Mouse (Mus musculus) liver, embryonic 15.5 days (tissue): ENCODE measurements around the gene Olfr1346. TPM values are rescaled to one million over a fixed set of nuclear protein-coding genes. Genes with fewer than 3 reads are reported as not detected.

Source experiments
- ATAC-seq: fragments of 200-750 bp; cut with Nextera tagmentation; 2 replicates; pipeline ENCODE4 v1.8.0; 2017; ENCODE audit warnings: moderate number of reproducible peaks, mild to moderate bottlenecking, moderate library complexity; ENCODE audit not compliant: insufficient read depth
- H3K27ac ChIP-seq: fragments of 300-500 bp; sonication (generic); replicated peaks from 2 replicates; pipeline ENCODE4 v1.5.1; 2015; ENCODE audit warnings: mild to moderate bottlenecking, inconsistent platforms
- H3K27me3 ChIP-seq: fragments of 300-500 bp; sonication (generic); 2 replicates; pipeline ENCODE4 v1.6.1; 2015; ENCODE audit warnings: mild to moderate bottlenecking, inconsistent platforms
- H3K36me3 ChIP-seq: fragments of 300-500 bp; sonication (generic); replicated peaks from 2 replicates; pipeline ENCODE4 v1.6.1; 2015; ENCODE audit warnings: moderate library complexity, mild to moderate bottlenecking, inconsistent platforms
- H3K4me1 ChIP-seq: fragments of 300-500 bp; sonication (generic); replicated peaks from 2 replicates; pipeline ENCODE4 v1.6.1; 2015; ENCODE audit warnings: inconsistent platforms
- H3K4me2 ChIP-seq: fragments of 300-500 bp; sonication (generic); 2 replicates; pipeline ENCODE4 v1.6.1; 2015; ENCODE audit warnings: moderate library complexity, mild to moderate bottlenecking, inconsistent platforms
- H3K4me3 ChIP-seq: fragments of 300-500 bp; sonication (generic); replicated peaks from 2 replicates; pipeline ENCODE4 v1.5.1; 2015; ENCODE audit warnings: mild to moderate bottlenecking, inconsistent platforms
- H3K9ac ChIP-seq: fragments of 300-500 bp; sonication (generic); 2 replicates; pipeline ENCODE4 v1.6.1; 2015; ENCODE audit warnings: moderate library complexity, mild to moderate bottlenecking, inconsistent platforms
- H3K9me3 ChIP-seq: fragments of 300-500 bp; sonication (generic); replicated peaks from 2 replicates; pipeline ENCODE4 v1.6.1; 2016; ENCODE audit warnings: inconsistent platforms
- WGBS: fragments of 180-500 bp; shearing (Covaris S2); methylation state at CpG from one replicate; pipeline ENCODE4 v1.1.7; 2015; ENCODE audit warnings: mixed read lengths; ENCODE audit not compliant: insufficient replicate concordance; 5-methylcytosine and 5-hydroxymethylcytosine counted together
- polyA plus RNA-seq: library from polyadenylated mRNA; unstranded; fragments of >200 nt; fragmentation: Nextera tagmentation; extraction: Ambion mirVana; gene quantifications from 2 replicates; pipeline ENCODE4 v1.2.1, GENCODE M21; 2015

Gene Olfr1346
- polyA plus RNA-seq, 1 experiment from 2014 or later, result not detected

DNA sequence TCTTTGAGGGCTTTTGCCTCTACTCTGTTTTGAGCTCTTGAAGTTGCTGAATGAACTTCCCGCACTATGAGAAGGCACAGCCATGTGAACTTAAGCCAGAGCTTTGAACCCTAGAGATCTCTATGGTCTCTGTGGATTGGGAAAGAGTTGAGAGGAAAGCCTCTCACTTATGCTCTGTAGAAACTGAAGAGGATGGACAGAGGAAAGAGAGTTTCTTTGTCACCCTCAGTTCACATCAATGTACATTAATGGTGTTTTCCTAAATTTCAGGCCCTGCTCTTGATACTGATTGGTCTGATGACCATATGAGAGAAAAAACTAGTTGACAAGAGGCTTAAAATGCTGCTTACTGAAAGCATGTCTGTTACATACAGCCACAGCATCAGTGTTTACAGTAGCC is 41.7 kb downstream of the Olfr1346 start, which contains the start of gene Olfr1348:
TSS of gene Olfr1348 (minus strand) at position 101 of the 400 bp plus-strand sequence.
- no peak for ATAC-seq
- H3K4me1 ChIP-seq, result no peaks in the 10 kb centered on the region
- no peak within 1 kb of the TSS for H3K4me2 ChIP-seq
- H3K9ac ChIP-seq, result no peak within 1 kb of the TSS
- H3K9me3 ChIP-seq, result no peaks in the 10 kb centered on the region
- no peak within 1 kb of the TSS for H3K4me3 ChIP-seq
- H3K27me3 ChIP-seq, result no peaks in the 10 kb centered on the region
- H3K27ac ChIP-seq, result no peak within 1 kb of the TSS
- WGBS, result 62% methylated on average over 1 of the region's 1 CpGs
- no peaks in the 10 kb centered on the region for H3K36me3 ChIP-seq

DNA sequence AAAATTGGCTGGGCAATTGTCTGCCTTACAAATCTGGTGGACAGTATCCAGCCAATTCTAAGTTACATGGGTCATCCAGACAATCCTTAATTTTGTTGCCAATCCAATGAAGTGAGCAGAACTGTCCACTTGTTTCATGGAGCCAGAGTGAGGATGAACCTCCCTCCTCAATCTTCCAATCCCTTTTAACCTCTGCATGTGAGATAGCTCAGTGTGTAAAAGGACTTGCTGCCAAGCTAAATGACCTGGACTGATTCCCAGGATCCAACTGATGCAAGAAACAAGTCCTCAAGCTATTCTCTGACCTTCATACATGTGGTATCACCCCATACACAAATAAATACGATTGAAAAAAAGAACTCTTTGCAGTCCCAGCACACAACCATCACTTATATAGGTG is 54.8 kb downstream of the Olfr1346 start:
- no peak for ATAC-seq
- H3K9ac ChIP-seq, result no peak overlapping the region
- H3K27ac ChIP-seq, result no peak overlapping the region
- H3K9me3 ChIP-seq, result no peaks in the 10 kb centered on the region
- no peak overlapping the region for H3K4me2 ChIP-seq
- H3K4me1 ChIP-seq, result no peaks in the 10 kb centered on the region
- H3K36me3 ChIP-seq, result no peaks in the 10 kb centered on the region
- 15% methylated on average over 1 of the region's 1 CpGs for WGBS
- H3K4me3 ChIP-seq, result no peak overlapping the region
- no peaks in the 10 kb centered on the region for H3K27me3 ChIP-seq

DNA sequence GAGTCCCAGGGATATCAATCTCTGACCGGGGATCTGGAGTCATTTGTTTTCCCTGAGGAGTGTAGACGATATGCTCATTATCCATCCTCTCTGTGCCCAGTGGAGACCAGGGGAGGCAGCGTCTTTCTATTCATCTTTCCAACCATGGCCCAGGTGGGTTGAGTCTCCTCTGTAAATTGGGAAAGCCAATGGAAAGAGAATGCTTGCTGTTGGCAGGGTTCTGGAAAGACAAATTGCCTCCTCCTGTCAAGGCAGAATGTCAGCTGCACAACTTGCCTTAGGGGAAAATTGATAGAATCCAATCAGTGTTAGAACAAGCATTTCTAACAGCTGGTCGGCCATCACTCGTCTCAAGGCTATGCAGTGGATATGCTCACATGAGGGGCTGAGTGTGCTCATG is 55.9 kb downstream of the Olfr1346 start, which contains the start of gene Olfr1349:
TSS of gene Olfr1349 (minus strand) at position 101 of the 400 bp plus-strand sequence.
- WGBS, result 63% methylated on average over 5 of the region's 5 CpGs
- no peak for ATAC-seq
- no peaks in the 10 kb centered on the region for H3K27me3 ChIP-seq
- H3K9me3 ChIP-seq, result no peaks in the 10 kb centered on the region
- H3K4me3 ChIP-seq, result no peak within 1 kb of the TSS
- no peaks in the 10 kb centered on the region for H3K4me1 ChIP-seq
- no peaks in the 10 kb centered on the region for H3K36me3 ChIP-seq
- H3K4me2 ChIP-seq, result no peak within 1 kb of the TSS
- no peak within 1 kb of the TSS for H3K9ac ChIP-seq
- no peak within 1 kb of the TSS for H3K27ac ChIP-seq

DNA sequence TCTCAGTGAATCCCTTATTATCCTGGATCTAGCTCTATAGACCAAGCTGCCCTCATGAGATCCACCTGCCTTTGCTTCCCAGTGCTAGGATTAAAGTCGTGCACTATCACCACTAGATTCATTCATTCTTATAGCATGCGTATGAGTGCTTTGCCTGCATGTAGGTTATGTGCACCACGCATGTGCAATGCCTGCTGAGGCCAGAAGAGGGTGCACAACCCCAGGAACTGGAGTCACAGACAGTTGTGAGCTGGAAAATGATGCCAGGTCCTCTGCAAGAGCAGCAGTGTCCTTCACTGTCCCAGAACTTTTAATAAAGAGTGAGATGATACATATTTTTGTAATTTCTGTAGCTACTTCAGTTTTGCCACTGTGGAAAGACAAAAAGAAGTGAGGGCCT is 58.1 kb downstream of the Olfr1346 start:
- H3K9me3 ChIP-seq, result no peaks in the 10 kb centered on the region
- no peak overlapping the region for H3K4me2 ChIP-seq
- H3K4me1 ChIP-seq, result no peaks in the 10 kb centered on the region
- 47% methylated on average over 3 of the region's 3 CpGs for WGBS
- H3K36me3 ChIP-seq, result no peaks in the 10 kb centered on the region
- no peak overlapping the region for H3K9ac ChIP-seq
- no peak overlapping the region for H3K27ac ChIP-seq
- no peak overlapping the region for H3K4me3 ChIP-seq
- no peaks in the 10 kb centered on the region for H3K27me3 ChIP-seq
- no peak for ATAC-seq

DNA sequence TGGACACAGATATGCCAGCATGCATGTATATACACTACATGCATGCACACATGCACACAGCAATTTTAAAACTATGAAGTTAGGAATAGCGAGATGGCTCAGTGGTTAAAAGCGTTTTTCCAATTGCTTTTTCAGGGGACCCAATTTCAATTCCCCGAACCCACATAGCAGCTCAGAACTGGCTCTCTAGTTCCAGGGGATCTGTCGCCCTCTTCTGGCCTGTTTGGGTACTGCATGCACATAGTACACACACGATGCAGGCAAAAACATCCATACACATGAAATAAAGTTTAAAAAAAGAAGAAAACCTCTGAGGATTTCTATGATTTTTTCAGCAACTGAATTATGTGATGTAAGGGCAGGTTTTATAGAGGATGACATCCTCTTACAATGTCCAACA is 59.2 kb downstream of the Olfr1346 start:
- H3K4me3 ChIP-seq, result no peak overlapping the region
- no peak for ATAC-seq
- no peak overlapping the region for H3K4me2 ChIP-seq
- 51% methylated on average over 5 of the region's 5 CpGs for WGBS
- H3K27ac ChIP-seq, result no peak overlapping the region
- no peaks in the 10 kb centered on the region for H3K9me3 ChIP-seq
- no peaks in the 10 kb centered on the region for H3K36me3 ChIP-seq
- no peak overlapping the region for H3K9ac ChIP-seq
- no peaks in the 10 kb centered on the region for H3K27me3 ChIP-seq
- no peaks in the 10 kb centered on the region for H3K4me1 ChIP-seq

Other genes with a start within 250 kb of the Olfr1346 start
- not detected in 2 replicates for gene Zscan5b, start 244.8 kb upstream of the Olfr1346 start, polyA plus RNA-seq
- gene Epp13, start 214.4 kb upstream of the Olfr1346 start, polyA plus RNA-seq, result not detected in 2 replicates
- gene Zfp667, start 180.5 kb upstream of the Olfr1346 start, polyA plus RNA-seq, result 3.4 and 5.4 TPM in 2 replicates
- 0.78 and 1.0 TPM in 2 replicates for gene Zfp583, start 135.8 kb upstream of the Olfr1346 start, polyA plus RNA-seq
- gene Gm3854, start 123.3 kb upstream of the Olfr1346 start, polyA plus RNA-seq, result 0.10 and 0.22 TPM in 2 replicates
- gene Zfp78, start 103.8 kb upstream of the Olfr1346 start, polyA plus RNA-seq, result 0.90 and 1.0 TPM in 2 replicates
- 1.2 and 1.3 TPM in 2 replicates for gene Zfp28, start 83.8 kb upstream of the Olfr1346 start, polyA plus RNA-seq
- gene Smim17, start 68.4 kb upstream of the Olfr1346 start, polyA plus RNA-seq, result not detected in 2 replicates
- not detected in 2 replicates for gene Gm20715, start 56.8 kb upstream of the Olfr1346 start, polyA plus RNA-seq
- gene Olfr1344, start 28.4 kb upstream of the Olfr1346 start, polyA plus RNA-seq, result not detected in 2 replicates
- not detected in 2 replicates for gene Olfr1336, start 10.9 kb upstream of the Olfr1346 start, polyA plus RNA-seq
- not detected in 2 replicates for gene Olfr5, start 19.8 kb downstream of the Olfr1346 start, polyA plus RNA-seq
- not detected in 2 replicates for gene Olfr1347, start 32.7 kb downstream of the Olfr1346 start, polyA plus RNA-seq
- gene Olfr1348, start 41.6 kb downstream of the Olfr1346 start, polyA plus RNA-seq, result not detected in 2 replicates
- not detected in 2 replicates for gene Olfr1349, start 55.8 kb downstream of the Olfr1346 start, polyA plus RNA-seq
- not detected in 2 replicates for gene Olfr1350, start 97.7 kb downstream of the Olfr1346 start, polyA plus RNA-seq
- 1.3 and 1.4 TPM in 2 replicates for gene Zim1, start 229.3 kb downstream of the Olfr1346 start, polyA plus RNA-seq